Mouse (Mus musculus) limb, embryonic 13.5 days (tissue): Measurements from ENCODE around the gene Macf1. TPM values are rescaled to one million over a fixed set of nuclear protein-coding genes. Genes with fewer than 3 reads are reported as not detected.
"Not testable (repeated sequence)": the region's sequence is repeated elsewhere in the genome, so short reads cannot be mapped to it uniquely, and the experiment has no call there.

Source experiments
- ATAC-seq: fragments of 200-750 bp; cut with Nextera tagmentation; 2 replicates; pipeline ENCODE4 v1.8.0; 2017; ENCODE audit warnings: low read depth, moderate number of reproducible peaks, moderate TSS enrichment; ENCODE audit not compliant: low FRiP score
- H3K27ac ChIP-seq: fragments of 300-500 bp; sonication (generic); 2 replicates; pipeline ENCODE4 v1.5.1; 2015; ENCODE audit warnings: inconsistent platforms, mild to moderate bottlenecking, moderate library complexity
- H3K27me3 ChIP-seq: fragments of 300-500 bp; sonication (generic); 2 replicates; pipeline ENCODE4 v1.6.1; 2015; ENCODE audit warnings: mild to moderate bottlenecking, inconsistent platforms
- H3K36me3 ChIP-seq: fragments of 300-500 bp; sonication (generic); 2 replicates; pipeline ENCODE4 v1.6.1; 2015; ENCODE audit warnings: inconsistent platforms, mild to moderate bottlenecking, moderate library complexity
- H3K4me1 ChIP-seq: fragments of 300-500 bp; sonication (generic); 2 replicates; pipeline ENCODE4 v1.6.1; 2015; ENCODE audit warnings: inconsistent platforms
- H3K4me2 ChIP-seq: fragments of 300-500 bp; sonication (generic); replicated peaks from 2 replicates; pipeline ENCODE4 v1.6.1; 2015; ENCODE audit warnings: inconsistent platforms, mild to moderate bottlenecking, moderate library complexity
- H3K4me3 ChIP-seq: fragments of 300-500 bp; sonication (generic); 2 replicates; pipeline ENCODE4 v1.5.1; 2015; ENCODE audit warnings: moderate library complexity, mild to moderate bottlenecking, inconsistent platforms
- H3K9ac ChIP-seq: fragments of 300-500 bp; sonication (generic); 2 replicates; pipeline ENCODE4 v1.6.1; 2015; ENCODE audit warnings: mild to moderate bottlenecking, inconsistent platforms
- H3K9me3 ChIP-seq: fragments of 300-500 bp; sonication (generic); 2 replicates; pipeline ENCODE4 v1.6.1; 2016; ENCODE audit warnings: inconsistent platforms
- WGBS: fragments of 180-500 bp; shearing (Covaris S2); methylation state at CpG from one replicate; pipeline ENCODE4 v1.1.7; 2015; 5-methylcytosine and 5-hydroxymethylcytosine counted together
- polyA plus RNA-seq: library from polyadenylated mRNA; unstranded; fragments of >200 nt; fragmentation: Nextera tagmentation; extraction: Ambion mirVana; gene quantifications from 2 replicates; pipeline ENCODE4 v1.2.1, GENCODE M21; 2015

The Macf1 gene
- polyA plus RNA-seq, 1 experiment from 2014 or later, result 48.0 TPM

- H3K9me3 ChIP-seq, result no peaks in the 10 kb centered on the region
- no peak overlapping the region for H3K9ac ChIP-seq
- WGBS, result 78% methylated on average over 6 of the region's 6 CpGs
- H3K27ac ChIP-seq, result no peak overlapping the region
- H3K4me3 ChIP-seq, result no peak overlapping the region
- H3K36me3 ChIP-seq, result peaks cover 4% of the 10 kb centered on the region; the same call in 1 of the 2 replicates
- no peak overlapping the region for H3K4me2 ChIP-seq
- no peaks in the 10 kb centered on the region for H3K4me1 ChIP-seq
- no peaks in the 10 kb centered on the region for H3K27me3 ChIP-seq
- no peak for ATAC-seq
Measured at GRCm38 (mm10) chr4:123649131-123649530, 35.0 kb downstream of the Macf1 start.

- no peaks in the 10 kb centered on the region for H3K27me3 ChIP-seq
- H3K4me3 ChIP-seq, result no peak overlapping the region
- peaks cover 4% of the 10 kb centered on the region; the same call in 1 of the 2 replicates for H3K36me3 ChIP-seq
- peaks cover 12% of the 10 kb centered on the region for H3K4me1 ChIP-seq
- H3K4me2 ChIP-seq, result no peak overlapping the region
- H3K9ac ChIP-seq, result no peak overlapping the region
- no peaks in the 10 kb centered on the region for H3K9me3 ChIP-seq
- no peak for ATAC-seq
- no peak overlapping the region for H3K27ac ChIP-seq
- 88% methylated on average over 4 of the region's 4 CpGs for WGBS
Measured at GRCm38 (mm10) chr4:123647668-123648067, 36.5 kb downstream of the Macf1 start.

- ATAC-seq, result no peak
- no peak overlapping the region for H3K27ac ChIP-seq
- peaks cover 4% of the 10 kb centered on the region; the same call in 1 of the 2 replicates for H3K36me3 ChIP-seq
- no peaks in the 10 kb centered on the region for H3K9me3 ChIP-seq
- H3K9ac ChIP-seq, result no peak overlapping the region
- H3K4me3 ChIP-seq, result no peak overlapping the region
- H3K4me2 ChIP-seq, result no peak overlapping the region
- H3K27me3 ChIP-seq, result no peaks in the 10 kb centered on the region
- WGBS, result 90% methylated on average over 2 of the region's 2 CpGs
- H3K4me1 ChIP-seq, result peaks cover 15% of the 10 kb centered on the region
Measured at GRCm38 (mm10) chr4:123647109-123647508, 37.1 kb downstream of the Macf1 start.

GRCm38 (mm10) chr4:123645246-123645845 is 38.8 kb downstream of the Macf1 start:
- H3K9me3 ChIP-seq, result no peaks in the 10 kb centered on the region
- no peaks in the 10 kb centered on the region for H3K27me3 ChIP-seq
- no peak for ATAC-seq
- H3K9ac ChIP-seq, result no peak overlapping the region
- peaks cover 4% of the 10 kb centered on the region; the same call in 1 of the 2 replicates for H3K36me3 ChIP-seq
- 89% methylated on average over 3 of the region's 3 CpGs for WGBS
- no peak overlapping the region for H3K27ac ChIP-seq
- no peak overlapping the region for H3K4me2 ChIP-seq
- no peak overlapping the region for H3K4me3 ChIP-seq
- peaks cover 15% of the 10 kb centered on the region for H3K4me1 ChIP-seq

GRCm38 (mm10) chr4:123643561-123643960 is 40.6 kb downstream of the Macf1 start:
- WGBS, result 79% methylated on average over 6 of the region's 6 CpGs
- no peak overlapping the region for H3K4me2 ChIP-seq
- no peak overlapping the region for H3K9ac ChIP-seq
- H3K4me3 ChIP-seq, result no peak overlapping the region
- no peaks in the 10 kb centered on the region for H3K36me3 ChIP-seq
- 0 out of 2 replicates have a peak overlapping the region, but pooled peaks have one; percentile 3 for H3K27ac ChIP-seq
- no peaks in the 10 kb centered on the region for H3K9me3 ChIP-seq
- H3K27me3 ChIP-seq, result no peaks in the 10 kb centered on the region
- ATAC-seq, result no peak
- H3K4me1 ChIP-seq, result peaks cover 15% of the 10 kb centered on the region

- peaks cover 15% of the 10 kb centered on the region for H3K4me1 ChIP-seq
- no peak overlapping the region for H3K27ac ChIP-seq
- WGBS, result 30% methylated on average over 5 of the region's 5 CpGs
- H3K4me2 ChIP-seq, result no peak overlapping the region
- H3K36me3 ChIP-seq, result peaks cover 3% of the 10 kb centered on the region; the same call in 1 of the 2 replicates
- no peak overlapping the region for H3K4me3 ChIP-seq
- no peak for ATAC-seq
- peaks cover 5% of the 10 kb centered on the region; the same call in 1 of the 2 replicates for H3K9me3 ChIP-seq
- H3K9ac ChIP-seq, result no peak overlapping the region
- no peaks in the 10 kb centered on the region for H3K27me3 ChIP-seq
Measured at GRCm38 (mm10) chr4:123642877-123643276, 41.3 kb downstream of the Macf1 start.

- peaks cover 3% of the 10 kb centered on the region; the same call in 1 of the 2 replicates for H3K36me3 ChIP-seq
- no peaks in the 10 kb centered on the region for H3K27me3 ChIP-seq
- peaks cover 4% of the 10 kb centered on the region for H3K4me1 ChIP-seq
- no peak overlapping the region for H3K4me3 ChIP-seq
- no peak overlapping the region for H3K9ac ChIP-seq
- no peak overlapping the region for H3K27ac ChIP-seq
- WGBS, result 84% methylated on average over 6 of the region's 6 CpGs
- no peak overlapping the region for H3K4me2 ChIP-seq
- peaks cover 5% of the 10 kb centered on the region; the same call in 1 of the 2 replicates for H3K9me3 ChIP-seq
- ATAC-seq, result no peak
Measured at GRCm38 (mm10) chr4:123637136-123637535, 47.0 kb downstream of the Macf1 start.

GRCm38 (mm10) chr4:123635428-123635827 is 48.7 kb downstream of the Macf1 start:
- H3K9ac ChIP-seq, result no peak overlapping the region
- peaks cover 3% of the 10 kb centered on the region; the same call in 1 of the 2 replicates for H3K36me3 ChIP-seq
- 45% methylated on average over 1 of the region's 1 CpGs for WGBS
- peaks cover 5% of the 10 kb centered on the region; the same call in 1 of the 2 replicates for H3K9me3 ChIP-seq
- ATAC-seq, result no peak
- peaks cover 4% of the 10 kb centered on the region for H3K4me1 ChIP-seq
- H3K27me3 ChIP-seq, result no peaks in the 10 kb centered on the region
- H3K4me3 ChIP-seq, result no peak overlapping the region
- H3K4me2 ChIP-seq, result no peak overlapping the region
- no peak overlapping the region for H3K27ac ChIP-seq

- WGBS, result 81% methylated on average over 3 of the region's 3 CpGs
- ATAC-seq, result no peak
- Histone ChIP-seq H3K9me3 (peaks cover 5% of the 10 kb centered on the region; the same call in 1 of the 2 replicates), H3K9ac (no peak overlapping the region), H3K4me1 (peaks cover 4% of the 10 kb centered on the region), H3K4me3 (no peak overlapping the region), H3K4me2 (no peak overlapping the region), H3K36me3 (peaks cover 3% of the 10 kb centered on the region; the same call in 1 of the 2 replicates), H3K27ac (no peak overlapping the region), H3K27me3 (no peaks in the 10 kb centered on the region)
Measured at GRCm38 (mm10) chr4:123634436-123634835, 49.7 kb downstream of the Macf1 start.

GRCm38 (mm10) chr4:123633874-123634273 is 50.3 kb downstream of the Macf1 start:
- Histone ChIP-seq H3K4me2 (no peak overlapping the region), H3K9me3 (peaks cover 5% of the 10 kb centered on the region; the same call in 1 of the 2 replicates), H3K4me1 (peaks cover 4% of the 10 kb centered on the region), H3K36me3 (peaks cover 7% of the 10 kb centered on the region), H3K27ac (peak overlapping the region; percentile 1; the same call in 1 of the 2 replicates), H3K27me3 (no peaks in the 10 kb centered on the region), H3K4me3 (no peak overlapping the region), H3K9ac (no peak overlapping the region)
- ATAC-seq, result no peak
- 83% methylated on average over 4 of the region's 4 CpGs for WGBS

- 21% methylated on average over 3 of the region's 3 CpGs for WGBS
- no peak for ATAC-seq
Measured at GRCm38 (mm10) chr4:123633370-123633769, 50.8 kb downstream of the Macf1 start.

GRCm38 (mm10) chr4:123632116-123632515 is 52.0 kb downstream of the Macf1 start:
- not testable (repeated sequence) for H3K4me2 ChIP-seq, H3K27me3 ChIP-seq, H3K36me3 ChIP-seq, ATAC-seq, H3K4me1 ChIP-seq, H3K4me3 ChIP-seq, H3K9ac ChIP-seq, H3K9me3 ChIP-seq, H3K27ac ChIP-seq
- WGBS, result 92% methylated on average over 5 of the region's 6 CpGs

More at GRCm38 (mm10) chr4:123633370-123633769, 50.8 kb downstream of the Macf1 start:
- Histone ChIP-seq H3K9ac (no peak overlapping the region), H3K9me3 (peaks cover 4% of the 10 kb centered on the region; the same call in 1 of the 2 replicates), H3K36me3 (peaks cover 7% of the 10 kb centered on the region), H3K27me3 (no peaks in the 10 kb centered on the region), H3K27ac (peak overlapping the region; percentile 10; the same call in 1 of the 2 replicates), H3K4me2 (no peak overlapping the region), H3K4me3 (no peak overlapping the region), H3K4me1 (peaks cover 4% of the 10 kb centered on the region)
